Mouse (Mus musculus) T-helper 17 cell (primary cell): ENCODE measurements at regions not wholly inside any gene's neighbourhood (a gene's known extent, or its start where the extent isn't known, plus 50 kb on each side); places are given as distances from the start of the nearest gene placed in this dataset.

Source experiments
- in situ Hi-C, 2 experiments: fragments of 300-600 bp; cut with MboI, MseI; formaldehyde crosslinking; loops; 1 replicate in 1 of 2; 2 replicates in 1 of 2; pipeline ENCODE4 v1.15.1; 2025; ENCODE audit warnings: high pct_unique_total_duplicates in 2 of 2

DNA sequence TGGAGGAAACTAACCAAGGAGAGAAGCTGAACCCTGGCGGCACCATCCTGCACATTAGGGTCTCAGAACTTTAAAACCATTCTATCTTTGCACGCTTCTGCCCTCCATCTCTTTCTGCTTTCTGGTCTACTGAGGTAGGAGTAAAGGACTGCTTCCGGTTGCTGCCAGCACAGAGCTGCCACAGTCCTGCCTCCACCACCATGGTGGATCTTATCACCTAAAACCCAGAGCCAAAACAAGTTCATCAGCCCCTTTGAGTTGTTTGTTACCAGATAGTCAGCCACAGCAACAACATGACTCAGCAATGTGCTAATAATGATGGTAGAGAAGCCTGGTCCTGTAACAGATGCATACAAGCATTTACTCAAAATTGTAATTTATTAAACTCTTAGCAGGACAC lies 287.9 kb downstream of the Irs2 start:
- in situ Hi-C loops, result no loop called here

DNA sequence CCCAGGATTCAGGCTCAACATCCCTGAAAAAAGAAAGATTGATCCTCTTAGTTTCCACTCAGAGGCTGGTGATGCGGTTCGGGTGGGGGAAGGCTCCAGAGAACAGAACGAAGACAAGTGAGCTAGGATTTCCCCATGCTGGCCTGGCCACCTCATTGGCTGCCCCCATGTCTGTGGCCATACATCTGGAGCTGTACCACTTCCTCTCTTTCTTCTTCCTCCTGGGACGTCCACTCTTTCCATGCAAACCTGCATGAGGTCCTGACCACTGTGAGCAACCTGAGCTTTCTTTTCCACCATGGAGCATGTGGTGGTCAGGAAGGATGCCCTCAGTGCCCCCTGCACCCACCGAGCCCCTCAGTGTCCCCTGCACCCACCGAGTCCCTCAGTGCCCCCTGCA lies 288.8 kb downstream of the Irs2 start:
- in situ Hi-C loops, result no loop called here

DNA sequence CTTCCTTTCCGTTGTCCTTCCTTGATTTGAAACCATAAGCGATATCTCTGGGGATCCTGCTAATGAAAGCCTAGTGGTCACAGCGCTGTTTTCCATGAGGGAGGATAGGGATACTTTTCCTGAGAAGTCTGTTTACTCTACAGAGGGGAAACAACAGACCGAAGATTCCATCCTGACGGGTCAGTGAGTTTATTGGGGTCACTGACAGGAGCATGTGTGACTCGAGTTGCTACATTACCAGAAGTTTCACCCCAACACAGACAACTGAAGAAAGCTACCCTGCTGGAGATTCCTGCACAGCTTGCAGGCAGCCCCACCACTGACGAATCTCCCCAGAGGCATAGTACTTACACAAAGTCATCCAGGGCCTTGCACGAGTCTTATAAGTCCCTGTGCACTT lies 291.0 kb downstream of the Irs2 start:
- in situ Hi-C loops, result no loop called here

GRCm38 (mm10) chr8:10716161-10716560 lies 292.1 kb downstream of the Irs2 start:
- in situ Hi-C loops, result no loop called here

- in situ Hi-C loops, result no loop called here
Measured at GRCm38 (mm10) chr8:10713515-10714042, 294.7 kb downstream of the Irs2 start.

GRCm38 (mm10) chr8:10712118-10712689 lies 296.1 kb downstream of the Irs2 start:
- in situ Hi-C loops, result no loop called here

DNA sequence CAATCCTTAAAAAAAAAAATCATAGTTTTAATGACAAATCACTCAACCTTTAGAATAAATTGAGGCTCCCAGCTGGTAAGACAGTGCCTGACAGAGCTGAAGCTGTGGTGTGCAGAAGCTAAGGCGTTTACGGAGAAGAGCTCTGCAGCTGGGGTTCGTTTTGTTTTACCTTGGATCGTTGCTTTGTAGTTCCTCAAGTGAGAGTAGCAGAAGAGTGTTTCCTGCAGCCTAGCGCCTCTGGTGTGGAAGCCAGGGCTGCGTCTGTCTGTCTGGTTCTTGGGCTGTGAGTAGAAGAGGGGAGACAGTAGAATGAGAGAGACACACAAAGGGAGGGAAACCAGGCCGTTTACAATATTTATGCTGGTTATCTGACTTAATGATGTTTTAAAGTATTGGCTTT lies 296.8 kb downstream of the Irs2 start:
- in situ Hi-C loops, result no loop called here

DNA sequence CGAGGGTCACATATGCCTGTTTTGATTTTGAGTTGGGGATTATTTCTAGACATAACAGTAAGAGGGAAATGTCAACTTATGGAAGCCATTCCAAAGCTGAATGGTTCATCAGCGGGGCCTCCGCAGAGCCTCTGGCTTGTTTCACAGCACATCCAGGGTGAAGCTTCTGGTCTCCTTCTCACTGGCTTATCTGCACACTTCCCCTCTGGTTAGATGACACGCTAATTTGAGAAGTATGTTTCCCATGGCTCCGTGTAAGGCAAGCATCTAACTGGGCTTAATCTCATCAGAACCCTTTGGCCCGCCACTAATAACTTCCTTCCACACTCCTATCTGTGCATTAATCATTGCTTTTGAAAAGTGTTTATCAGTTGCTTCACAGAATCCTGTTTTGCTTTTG lies 299.7 kb downstream of the Irs2 start:
- in situ Hi-C loops, result no loop called here

DNA sequence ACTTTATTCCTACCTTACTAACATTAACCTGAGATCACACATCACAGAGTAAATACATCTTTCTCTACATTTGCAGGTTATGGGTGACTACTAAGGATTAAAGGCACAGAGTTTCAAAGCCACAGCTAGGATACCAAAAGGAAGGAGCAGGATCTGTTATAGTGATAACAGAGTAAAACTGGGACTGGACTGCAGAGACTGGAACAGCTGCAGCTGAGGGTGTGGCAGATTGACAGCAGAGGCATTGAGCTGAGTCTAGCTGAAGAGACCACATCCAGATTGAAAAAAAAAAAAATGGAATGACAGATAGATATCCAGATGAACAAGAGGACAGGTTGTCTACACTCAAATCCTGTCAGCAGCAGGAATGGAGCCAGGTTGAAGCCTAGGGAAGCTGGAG lies 301.1 kb downstream of the Irs2 start:
- in situ Hi-C loops, result no loop called here

DNA sequence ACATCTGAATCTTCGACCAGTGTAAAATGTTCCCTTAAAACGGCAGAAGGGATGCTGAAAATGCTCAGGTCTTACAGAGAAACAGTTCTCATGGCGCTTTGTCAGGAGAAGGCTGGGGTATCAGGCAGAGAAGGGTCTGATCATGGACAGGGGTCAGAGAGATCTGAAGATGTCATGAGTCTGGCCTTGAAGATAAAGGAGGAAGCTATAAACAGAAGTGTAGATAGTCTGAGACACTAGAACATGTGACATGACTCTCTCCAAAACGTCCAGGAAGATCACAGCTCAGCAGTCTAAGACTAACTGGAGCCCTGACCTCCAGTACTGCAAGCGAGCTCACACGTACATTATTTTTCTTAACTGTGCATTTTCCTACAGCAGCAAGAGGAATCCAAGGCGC lies 302.3 kb downstream of the Irs2 start:
- in situ Hi-C loops, result no loop called here

DNA sequence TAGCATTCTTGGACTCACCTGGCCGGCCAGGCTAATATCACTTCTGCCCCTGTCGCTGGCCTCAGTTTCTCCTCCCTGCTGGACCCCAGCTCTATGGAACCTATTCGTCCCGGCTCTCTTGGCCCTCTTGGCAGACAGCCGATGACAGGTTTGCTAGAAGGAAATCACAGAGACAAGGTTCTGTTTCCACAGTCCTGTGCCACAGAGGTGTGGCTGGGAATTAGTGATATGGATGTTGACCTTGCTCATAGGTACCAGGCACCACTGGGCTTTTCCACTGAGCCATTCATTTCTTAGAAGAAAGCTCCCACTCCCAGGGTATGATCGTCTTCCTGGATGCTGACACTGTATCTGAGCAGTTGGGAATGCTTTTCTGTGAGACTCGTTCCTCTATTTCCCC lies 305.5 kb downstream of the Irs2 start:
- in situ Hi-C loops, result no loop called here

DNA sequence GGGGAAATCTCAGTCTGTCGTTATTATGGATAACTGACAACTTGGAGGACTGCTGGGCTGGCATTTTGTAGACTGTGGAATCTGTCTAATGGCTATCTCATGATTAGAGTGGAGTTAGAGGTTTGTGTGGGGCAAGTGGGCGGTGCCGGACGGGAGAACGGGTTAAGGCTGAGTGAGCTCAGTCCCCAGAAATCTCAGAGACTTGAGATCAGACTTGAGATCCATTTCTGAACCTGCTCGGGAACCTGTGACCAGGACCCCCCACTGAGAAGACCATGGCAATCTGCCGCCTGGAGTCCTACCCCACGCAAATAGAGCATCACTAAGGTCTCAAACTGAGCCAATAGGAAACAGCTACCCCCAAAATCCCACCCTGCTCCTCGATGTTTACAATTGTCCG lies 306.0 kb downstream of the Irs2 start:
- in situ Hi-C loops, result no loop called here

DNA sequence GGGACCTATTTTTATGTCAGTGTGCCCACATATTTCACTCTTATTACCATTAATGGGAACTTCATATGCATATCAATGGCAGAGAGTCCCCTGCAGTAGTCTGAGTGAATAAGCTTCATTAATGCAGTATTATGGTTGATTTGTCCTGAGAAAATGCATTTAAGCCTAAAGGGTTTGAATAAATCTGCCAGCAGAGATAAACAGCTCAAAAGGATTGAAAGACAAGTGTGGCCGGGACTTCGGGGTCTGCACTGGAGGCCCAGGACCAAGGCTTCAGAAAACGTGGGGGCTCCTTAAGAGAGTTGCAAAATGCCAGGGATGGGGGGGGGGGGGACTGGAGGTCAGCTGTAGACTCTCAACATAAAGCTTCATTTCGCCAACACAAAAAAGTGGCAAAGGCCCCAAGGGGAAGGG lies 306.6 kb downstream of the Irs2 start:
- in situ Hi-C loops, result no loop called here

GRCm38 (mm10) chr8:10701226-10701625 lies 307.0 kb downstream of the Irs2 start:
- in situ Hi-C loops, result no loop called here

DNA sequence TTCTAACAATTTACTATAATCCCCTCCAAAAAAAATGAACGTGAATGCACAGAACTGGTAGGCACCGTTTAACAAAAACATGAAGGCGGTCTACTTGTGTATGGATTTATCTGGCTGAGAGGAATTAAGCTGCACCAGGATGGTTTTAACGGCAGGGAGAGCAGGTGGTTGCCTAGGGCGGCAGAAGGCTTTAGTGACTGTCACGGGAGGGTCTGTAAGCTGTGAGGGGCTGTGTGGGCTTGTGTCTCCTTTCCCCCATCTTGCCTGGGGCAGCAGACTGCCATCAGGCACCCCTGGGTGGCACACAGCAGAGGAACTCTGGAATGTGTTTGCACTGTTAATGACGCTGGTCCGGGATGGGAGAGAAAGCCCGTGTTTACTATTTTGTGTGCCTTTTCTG lies 308.6 kb downstream of the Irs2 start:
- in situ Hi-C loops, result no loop called here

- in situ Hi-C loops, result no loop called here
Measured at GRCm38 (mm10) chr8:10695181-10695580, 313.1 kb downstream of the Irs2 start.

DNA sequence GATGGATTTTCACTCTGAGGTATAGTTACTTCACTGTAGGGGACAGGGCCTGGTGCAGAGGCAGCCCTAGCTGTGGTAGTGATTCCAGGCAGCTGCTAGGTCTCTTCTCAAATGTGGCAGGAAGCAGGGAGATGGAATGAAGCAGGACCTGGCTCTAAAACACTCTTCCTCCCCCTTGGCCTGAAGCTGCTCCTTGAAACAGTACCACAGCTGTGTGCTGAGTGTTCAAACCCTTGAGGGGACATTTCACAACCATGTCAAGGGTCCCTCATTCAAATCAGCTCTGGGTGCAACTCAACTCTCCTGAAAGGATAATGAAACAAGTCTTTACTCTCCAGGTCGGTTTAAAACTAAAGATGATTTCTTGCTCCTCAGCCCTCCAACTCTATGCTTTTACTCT lies 317.6 kb downstream of the Irs2 start:
- in situ Hi-C loops, result no loop called here

- in situ Hi-C loops, result no loop called here
Measured at GRCm38 (mm10) chr8:10689881-10690280, 318.4 kb downstream of the Irs2 start.

GRCm38 (mm10) chr8:10687867-10688561 lies 320.2 kb downstream of the Irs2 start:
- in situ Hi-C loops, result no loop called here
